Mouse (Mus musculus): ENCODE data around the gene Bglap2. TPM values are rescaled to one million over a fixed set of nuclear protein-coding genes. Genes with fewer than 3 reads are reported as not detected.
"Not testable (repeated sequence)": the region's sequence is repeated elsewhere in the genome, so short reads cannot be mapped to it uniquely, and the experiment has no call there.

Bglap2 gene
- polyA plus RNA-seq, 1 experiment from 2014 or later, result not detected

DNA sequence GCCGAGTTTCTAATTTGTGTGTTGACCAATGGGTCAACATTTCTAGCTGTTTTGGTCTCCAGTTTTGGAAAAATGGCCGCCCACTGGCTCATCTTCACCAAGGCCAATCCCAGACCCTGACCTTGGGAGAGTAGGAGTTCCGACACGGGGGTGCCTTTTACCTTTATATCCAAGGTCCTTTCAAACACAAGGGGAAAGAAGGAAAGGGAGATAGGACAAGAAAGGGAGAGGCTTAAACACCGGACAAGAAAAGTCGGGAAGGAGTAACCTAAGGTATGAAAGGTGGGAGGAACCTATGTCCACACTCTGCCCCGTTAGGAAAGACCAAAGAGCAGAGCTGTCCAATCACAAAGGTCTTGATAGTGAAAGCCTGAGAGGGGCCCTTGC, 32.1 kb upstream of the Bglap2 start:
- Histone ChIP-seq H3K4me3 (replicated peaks) (peak overlapping the region; percentile 68), H3K4me2 (replicated peaks) (peak overlapping the region; percentile 83), H3K27ac (peak overlapping the region; percentile 97), H3K9me3 (no peaks in the 10 kb centered on the region), H3K27me3 (replicated peaks) (no peaks in the 10 kb centered on the region), H3K36me3 (0 out of 2 replicates have a peak, but pooled peaks cover 8% of the 10 kb centered on the region), H3K9ac (peak overlapping the region; percentile 24; the same call in 1 of the 2 replicates), H3K4me1 (replicated peaks) (peaks cover 23% of the 10 kb centered on the region)
- WGBS, result 15% methylated on average over 7 of the region's 7 CpGs
- peak; percentile 11; the same call in 1 of the 2 replicates for ATAC-seq

DNA sequence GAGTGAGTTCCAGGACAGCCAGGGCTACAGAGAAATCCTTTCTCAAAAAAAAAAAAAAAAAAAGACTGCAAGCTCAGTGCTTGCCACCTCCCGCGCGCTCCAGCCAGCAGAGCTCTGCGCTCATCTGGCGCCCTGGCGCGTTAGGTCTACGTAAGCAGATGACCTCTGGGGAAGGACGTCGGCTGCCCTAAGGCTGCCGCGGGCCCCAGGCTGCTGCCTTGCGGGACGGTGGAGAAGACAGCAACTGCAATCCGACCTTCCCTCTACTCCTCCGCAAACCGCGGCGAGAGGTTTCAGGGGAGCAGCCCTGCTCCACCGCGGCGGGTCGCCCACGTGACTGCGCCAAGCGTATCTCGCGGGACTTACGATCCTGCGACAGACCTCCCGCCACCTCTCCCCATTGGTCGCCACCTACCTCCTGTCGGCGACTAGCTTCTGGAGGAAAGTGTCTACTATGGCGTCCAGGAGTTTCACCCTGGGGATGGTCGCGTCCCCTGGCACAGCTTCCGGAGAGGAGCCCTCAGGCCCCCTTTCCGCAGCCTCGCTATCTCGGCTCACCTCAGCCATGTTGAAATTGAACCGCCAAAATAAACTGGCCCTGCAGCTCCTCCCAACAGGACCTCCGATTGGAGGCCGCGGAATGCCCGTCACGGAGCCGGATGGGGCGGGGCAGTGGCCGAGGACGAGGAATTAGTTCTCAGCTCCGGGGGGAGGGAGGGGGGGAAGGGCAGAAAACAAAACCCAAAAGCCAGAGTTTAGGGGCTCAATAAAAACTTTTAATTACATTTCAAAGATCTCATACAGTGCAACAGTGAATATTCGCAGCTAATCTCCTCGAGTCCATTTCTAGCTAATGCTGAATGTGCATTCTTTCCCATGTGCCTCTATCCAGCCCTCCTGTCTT, 31.5 kb upstream of the Bglap2 start, which contains the start of gene Pmf1:
Pmf1 (minus strand) TSS at position 591 of the 904 bp plus-strand sequence.
- peak within 1 kb of the TSS; percentile 83 for H3K4me2 ChIP-seq (replicated peaks)
- H3K4me1 ChIP-seq (replicated peaks), result peaks cover 23% of the 10 kb centered on the region
- WGBS, result under 1% methylated on average over 54 of the region's 54 CpGs
- H3K27me3 ChIP-seq (replicated peaks), result no peaks in the 10 kb centered on the region
- H3K27ac ChIP-seq, result peak within 1 kb of the TSS; percentile 97
- 0 out of 2 replicates have a peak, but pooled peaks cover 8% of the 10 kb centered on the region for H3K36me3 ChIP-seq
- no peaks in the 10 kb centered on the region for H3K9me3 ChIP-seq
- H3K4me3 ChIP-seq (replicated peaks), result peak within 1 kb of the TSS; percentile 68
- peak within 1 kb of the TSS; percentile 93 for H3K9ac ChIP-seq
- peak; percentile 95 for ATAC-seq

- H3K4me1 ChIP-seq (replicated peaks), result peaks cover 23% of the 10 kb centered on the region
- 63% methylated on average over 5 of the region's 5 CpGs for WGBS
- peak overlapping the region; percentile 97; the same call in 1 of the 2 replicates for H3K27ac ChIP-seq
- H3K9ac ChIP-seq, result peak overlapping the region; percentile 93
- no peaks in the 10 kb centered on the region for H3K27me3 ChIP-seq (replicated peaks)
- no peak for ATAC-seq
- no peaks in the 10 kb centered on the region for H3K9me3 ChIP-seq
- 0 out of 2 replicates have a peak, but pooled peaks cover 8% of the 10 kb centered on the region for H3K36me3 ChIP-seq
- peak overlapping the region; percentile 68 for H3K4me3 ChIP-seq (replicated peaks)
- H3K4me2 ChIP-seq (replicated peaks), result peak overlapping the region; percentile 83
These were observed 30.5 kb upstream of the Bglap2 start for GRCm38 (mm10) chr3:88408953-88409352.

DNA sequence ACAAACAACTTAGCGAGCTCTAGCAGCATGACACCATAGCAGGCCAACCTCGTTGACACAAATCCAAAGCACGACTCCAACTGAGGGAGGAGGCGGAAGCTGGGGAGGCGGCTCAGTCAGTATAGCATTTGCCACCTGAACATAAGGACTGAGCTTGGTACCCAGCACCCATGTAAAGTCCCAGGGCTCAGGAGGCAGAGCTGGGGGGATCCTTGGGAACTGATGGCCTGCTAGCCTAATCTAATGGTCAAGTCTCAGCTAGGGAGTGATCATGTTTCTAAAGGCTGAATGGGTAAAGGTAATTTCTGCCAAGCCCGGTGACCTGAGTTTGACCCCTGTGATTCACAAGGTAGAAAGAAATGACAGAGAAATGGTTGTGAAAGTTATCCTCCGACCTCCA, 29.0 kb upstream of the Bglap2 start:
- WGBS, result 47% methylated on average over 7 of the region's 7 CpGs
- no peak for ATAC-seq
- no peak overlapping the region for H3K27ac ChIP-seq
- peaks cover 23% of the 10 kb centered on the region for H3K4me1 ChIP-seq (replicated peaks)
- H3K36me3 ChIP-seq, result 0 out of 2 replicates have a peak, but pooled peaks cover 3% of the 10 kb centered on the region
- no peak overlapping the region for H3K4me3 ChIP-seq (replicated peaks)
- no peak overlapping the region for H3K4me2 ChIP-seq (replicated peaks)
- H3K9me3 ChIP-seq, result no peaks in the 10 kb centered on the region
- H3K9ac ChIP-seq, result no peak overlapping the region
- no peaks in the 10 kb centered on the region for H3K27me3 ChIP-seq (replicated peaks)

- ATAC-seq, result no peak
- H3K9me3 ChIP-seq, result no peaks in the 10 kb centered on the region
- H3K9ac ChIP-seq, result no peak overlapping the region
- H3K36me3 ChIP-seq, result no peaks in the 10 kb centered on the region
- 0% methylated on average over 2 of the region's 2 CpGs for WGBS
- H3K27me3 ChIP-seq (replicated peaks), result no peaks in the 10 kb centered on the region
- H3K4me2 ChIP-seq (replicated peaks), result no peak overlapping the region
- H3K27ac ChIP-seq, result no peak overlapping the region
- no peak overlapping the region for H3K4me3 ChIP-seq (replicated peaks)
- H3K4me1 ChIP-seq (replicated peaks), result peaks cover 23% of the 10 kb centered on the region
These were observed 28.6 kb upstream of the Bglap2 start for GRCm38 (mm10) chr3:88407090-88407489.

DNA sequence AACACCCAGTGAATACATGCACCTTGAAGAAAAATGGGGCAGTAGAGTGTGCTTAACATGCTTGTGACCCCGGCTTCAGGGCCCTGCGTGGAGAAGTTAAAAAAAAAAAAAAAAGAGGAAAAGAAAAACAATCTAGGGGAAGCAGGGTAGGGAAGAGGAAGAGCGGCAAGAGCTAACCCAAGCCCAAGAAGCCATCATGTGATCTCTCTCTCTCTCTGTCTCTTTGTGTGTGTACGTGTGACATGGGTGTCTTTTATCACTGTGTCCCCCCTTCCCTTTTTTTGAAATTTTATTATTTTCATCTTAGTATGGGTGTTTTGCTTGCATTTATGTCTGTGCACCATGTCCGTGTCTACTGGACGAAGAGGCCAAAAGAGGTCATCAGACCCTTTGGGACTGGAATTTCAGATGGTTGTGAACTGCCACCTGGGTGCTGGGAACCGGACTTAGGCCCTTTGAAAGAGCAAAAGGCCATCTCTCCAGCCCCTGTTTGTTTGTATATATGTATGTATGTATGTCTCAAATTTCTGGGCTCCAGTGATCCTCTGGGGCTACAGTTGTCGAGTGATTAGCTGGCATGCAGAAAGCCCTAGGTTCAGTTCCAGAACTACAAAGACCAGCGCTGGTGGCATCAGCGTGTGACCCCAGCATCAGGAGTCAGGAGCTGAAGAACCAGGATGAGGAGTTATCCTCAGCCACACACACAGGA, 25.2 kb upstream of the Bglap2 start:
- Histone ChIP-seq H3K9me3 (no peaks in the 10 kb centered on the region), H3K4me1 (replicated peaks) (peaks cover 6% of the 10 kb centered on the region), H3K27me3 (replicated peaks) (no peaks in the 10 kb centered on the region), H3K27ac (no peak overlapping the region), H3K36me3 (peaks cover 3% of the 10 kb centered on the region; the same call in 1 of the 2 replicates), H3K4me3 (replicated peaks) (no peak overlapping the region), H3K4me2 (replicated peaks) (no peak overlapping the region), H3K9ac (no peak overlapping the region)
- 88% methylated on average over 10 of the region's 10 CpGs for WGBS
- no peak for ATAC-seq

DNA sequence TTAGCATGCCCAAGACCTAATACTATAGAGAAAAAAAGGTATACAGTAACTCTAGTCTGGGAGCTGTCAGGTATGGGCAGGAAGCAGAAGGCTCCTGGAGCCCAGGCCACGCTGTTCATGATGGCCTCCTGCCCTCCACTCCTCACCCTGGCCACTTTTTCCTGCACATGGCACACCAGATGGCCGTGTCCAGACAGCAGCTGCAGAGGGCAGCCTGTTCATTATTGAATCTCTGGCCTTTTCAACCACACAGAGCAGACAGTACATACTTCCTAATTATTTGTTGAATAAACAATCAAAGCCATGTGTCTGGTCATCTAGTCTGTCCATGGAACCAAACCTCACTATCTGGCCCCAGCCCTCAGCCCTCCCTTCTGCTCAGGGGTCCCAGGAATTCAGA, 20.2 kb upstream of the Bglap2 start:
- no peaks in the 10 kb centered on the region for H3K9me3 ChIP-seq
- H3K4me3 ChIP-seq (replicated peaks), result no peak overlapping the region
- no peaks in the 10 kb centered on the region for H3K4me1 ChIP-seq (replicated peaks)
- no peak overlapping the region for H3K27ac ChIP-seq
- H3K27me3 ChIP-seq (replicated peaks), result no peaks in the 10 kb centered on the region
- 75% methylated on average over 2 of the region's 2 CpGs for WGBS
- H3K4me2 ChIP-seq (replicated peaks), result no peak overlapping the region
- peaks cover 20% of the 10 kb centered on the region for H3K36me3 ChIP-seq
- 0 out of 2 replicates have a peak, but pooled peaks have one; percentile 47 for ATAC-seq
- H3K9ac ChIP-seq, result no peak overlapping the region

GRCm38 (mm10) chr3:88395742-88396141, 17.2 kb upstream of the Bglap2 start:
- WGBS, result 88% methylated on average over 8 of the region's 8 CpGs
- H3K9me3 ChIP-seq, result no peaks in the 10 kb centered on the region
- no peaks in the 10 kb centered on the region for H3K4me1 ChIP-seq (replicated peaks)
- peaks cover 20% of the 10 kb centered on the region for H3K36me3 ChIP-seq
- no peak overlapping the region for H3K9ac ChIP-seq
- no peak overlapping the region for H3K27ac ChIP-seq
- H3K27me3 ChIP-seq (replicated peaks), result no peaks in the 10 kb centered on the region
- no peak for ATAC-seq
- no peak overlapping the region for H3K4me2 ChIP-seq (replicated peaks)
- no peak overlapping the region for H3K4me3 ChIP-seq (replicated peaks)

DNA sequence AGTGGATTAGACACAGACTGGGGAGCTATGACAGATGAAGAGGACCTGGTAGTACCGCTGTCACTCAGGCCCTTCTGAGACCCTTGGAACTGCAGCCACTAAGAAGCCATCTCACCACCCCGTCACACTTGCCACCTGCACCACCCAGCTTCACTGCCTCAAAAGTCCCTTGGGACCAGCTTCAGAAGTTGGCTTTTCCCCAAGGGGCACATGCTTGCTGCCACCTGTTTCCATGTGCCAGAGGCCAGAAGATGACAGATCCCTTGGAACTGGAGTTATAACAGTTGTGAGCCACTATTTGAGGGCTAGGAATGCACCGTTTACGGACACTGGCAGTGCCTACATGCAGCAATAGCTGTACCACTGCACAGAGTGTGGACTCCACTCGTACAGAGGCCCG, 16.8 kb upstream of the Bglap2 start:
- WGBS, result 93% methylated on average over 6 of the region's 6 CpGs
- Histone ChIP-seq H3K4me3 (replicated peaks) (no peak overlapping the region), H3K36me3 (peaks cover 20% of the 10 kb centered on the region), H3K9me3 (no peaks in the 10 kb centered on the region), H3K4me2 (replicated peaks) (no peak overlapping the region), H3K9ac (no peak overlapping the region), H3K4me1 (replicated peaks) (no peaks in the 10 kb centered on the region), H3K27ac (no peak overlapping the region), H3K27me3 (replicated peaks) (no peaks in the 10 kb centered on the region)
- ATAC-seq, result no peak

GRCm38 (mm10) chr3:88393776-88394375, 15.4 kb upstream of the Bglap2 start:
- 87% methylated on average over 9 of the region's 9 CpGs for WGBS
- H3K9ac ChIP-seq, result no peak overlapping the region
- H3K4me3 ChIP-seq (replicated peaks), result no peak overlapping the region
- no peak overlapping the region for H3K27ac ChIP-seq
- peaks cover 17% of the 10 kb centered on the region for H3K36me3 ChIP-seq
- no peak for ATAC-seq
- no peaks in the 10 kb centered on the region for H3K27me3 ChIP-seq (replicated peaks)
- H3K9me3 ChIP-seq, result no peaks in the 10 kb centered on the region
- no peaks in the 10 kb centered on the region for H3K4me1 ChIP-seq (replicated peaks)
- H3K4me2 ChIP-seq (replicated peaks), result no peak overlapping the region

DNA sequence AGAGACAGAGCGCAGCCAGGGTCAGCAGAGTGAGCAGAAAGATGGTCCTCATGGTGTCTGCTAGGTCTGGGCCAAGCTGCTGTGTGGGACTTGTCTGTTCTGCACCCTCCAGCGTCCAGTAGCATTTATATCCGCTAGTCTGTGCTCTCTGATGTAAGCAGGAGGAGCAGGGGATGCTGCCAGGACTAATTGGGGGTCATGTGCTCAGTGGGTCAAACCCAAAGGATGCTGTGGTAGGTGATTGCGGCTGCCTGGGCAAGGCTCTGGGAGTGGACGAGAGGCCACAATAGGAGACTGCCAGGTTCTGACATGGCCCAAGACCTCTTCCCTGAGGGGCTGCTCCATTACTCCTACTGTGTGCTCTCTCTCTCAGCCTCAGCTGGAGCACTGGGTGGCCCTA, 5.9 kb upstream of the Bglap2 start, which contains the start of gene Bglap:
Bglap (minus strand) TSS at position 101 of the 400 bp plus-strand sequence.
- no peak within 1 kb of the TSS for H3K9ac ChIP-seq
- 76% methylated on average over 5 of the region's 5 CpGs for WGBS
- H3K9me3 ChIP-seq, result no peaks in the 10 kb centered on the region
- H3K4me2 ChIP-seq (replicated peaks), result no peak within 1 kb of the TSS
- H3K27ac ChIP-seq, result no peak within 1 kb of the TSS
- ATAC-seq, result no peak
- no peak within 1 kb of the TSS for H3K4me3 ChIP-seq (replicated peaks)
- H3K27me3 ChIP-seq (replicated peaks), result no peaks in the 10 kb centered on the region
- H3K36me3 ChIP-seq, result no peaks in the 10 kb centered on the region
- 0 out of 2 replicates have a peak, but pooled peaks cover 3% of the 10 kb centered on the region for H3K4me1 ChIP-seq (replicated peaks)

DNA sequence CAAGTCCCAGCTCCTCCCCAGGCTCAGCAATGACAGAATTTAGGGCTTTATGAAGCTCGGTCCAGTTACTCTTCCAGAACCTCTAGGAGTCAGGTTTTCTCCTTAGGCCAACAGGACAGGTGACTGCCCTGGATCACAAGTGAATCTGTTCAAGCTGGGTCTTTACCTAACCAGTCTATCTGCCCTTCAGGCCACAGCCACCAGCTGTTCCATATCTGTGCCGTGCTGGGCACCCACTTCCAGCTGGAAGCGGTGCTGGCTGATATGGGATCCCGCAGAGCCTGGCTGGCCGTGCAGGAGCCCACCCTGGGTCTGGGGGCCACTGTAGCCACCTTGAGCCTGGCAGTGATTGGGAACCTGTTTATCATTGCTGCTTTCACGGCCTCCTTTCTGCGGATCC, 3.9 kb upstream of the Bglap2 start:
- not testable (repeated sequence) for H3K4me1 ChIP-seq (replicated peaks); H3K9me3 ChIP-seq; H3K9ac ChIP-seq; H3K36me3 ChIP-seq; H3K27me3 ChIP-seq (replicated peaks); H3K4me2 ChIP-seq (replicated peaks); H3K4me3 ChIP-seq (replicated peaks); H3K27ac ChIP-seq
- ATAC-seq, result peak; percentile 36; the same call in 1 of the 2 replicates
- WGBS, result 25% methylated on average over 1 of the region's 7 CpGs

Data from intestine, embryonic 15.5 days (tissue).